Mouse (Mus musculus): ENCODE data around the gene Lmna. TPM values are rescaled to one million over a fixed set of nuclear protein-coding genes. Genes with fewer than 3 reads are reported as not detected.

The Lmna gene
- total RNA-seq, 1 experiment from 2014 or later, result 99.3 TPM

DNA sequence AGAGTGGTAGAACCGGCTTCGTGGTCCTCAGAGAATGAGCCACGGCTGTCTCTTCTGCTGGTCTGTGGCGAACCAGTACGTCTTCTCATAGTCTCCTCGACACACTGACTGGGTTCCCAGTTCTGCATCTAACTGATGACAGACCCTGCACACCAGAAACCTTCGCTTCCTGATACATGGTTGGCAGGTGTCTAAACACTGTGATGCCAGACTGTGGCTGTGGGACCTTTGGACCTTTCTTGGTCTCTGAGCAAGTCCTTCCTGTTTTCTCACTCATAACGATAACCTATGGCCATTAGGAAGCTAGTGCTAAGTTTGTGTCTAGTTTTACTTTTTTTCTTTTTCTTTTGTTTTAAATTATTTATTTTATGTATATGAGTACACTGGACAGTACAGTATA, 61.3 kb downstream of the Lmna start:
- DNase-seq, result no peak

DNA sequence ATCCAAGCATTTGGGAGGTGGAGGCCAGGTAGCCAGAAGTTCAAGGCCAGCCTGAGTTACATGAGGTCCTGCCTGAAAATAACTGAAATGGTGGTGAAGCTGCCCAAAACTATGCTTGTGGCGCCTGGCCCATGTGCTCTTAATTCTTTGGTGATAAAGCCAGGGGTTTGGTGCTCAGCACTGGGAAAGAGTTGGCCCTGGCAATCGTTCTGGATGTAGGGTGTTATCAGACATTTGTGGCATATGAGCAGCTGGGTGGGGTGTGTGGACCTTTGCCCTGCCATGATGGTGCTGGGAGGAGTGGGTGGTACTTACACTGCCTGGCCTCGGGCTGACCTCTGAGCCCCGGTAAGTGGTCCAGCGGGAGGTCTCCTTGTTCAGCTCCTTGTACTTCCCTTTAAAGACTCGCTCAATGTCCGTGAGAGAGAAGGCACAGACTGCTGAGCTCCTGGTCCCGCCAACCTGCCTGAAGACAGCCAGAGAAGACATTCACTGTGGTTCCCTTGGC, 62.0 kb downstream of the Lmna start:
- no peak for DNase-seq

DNA sequence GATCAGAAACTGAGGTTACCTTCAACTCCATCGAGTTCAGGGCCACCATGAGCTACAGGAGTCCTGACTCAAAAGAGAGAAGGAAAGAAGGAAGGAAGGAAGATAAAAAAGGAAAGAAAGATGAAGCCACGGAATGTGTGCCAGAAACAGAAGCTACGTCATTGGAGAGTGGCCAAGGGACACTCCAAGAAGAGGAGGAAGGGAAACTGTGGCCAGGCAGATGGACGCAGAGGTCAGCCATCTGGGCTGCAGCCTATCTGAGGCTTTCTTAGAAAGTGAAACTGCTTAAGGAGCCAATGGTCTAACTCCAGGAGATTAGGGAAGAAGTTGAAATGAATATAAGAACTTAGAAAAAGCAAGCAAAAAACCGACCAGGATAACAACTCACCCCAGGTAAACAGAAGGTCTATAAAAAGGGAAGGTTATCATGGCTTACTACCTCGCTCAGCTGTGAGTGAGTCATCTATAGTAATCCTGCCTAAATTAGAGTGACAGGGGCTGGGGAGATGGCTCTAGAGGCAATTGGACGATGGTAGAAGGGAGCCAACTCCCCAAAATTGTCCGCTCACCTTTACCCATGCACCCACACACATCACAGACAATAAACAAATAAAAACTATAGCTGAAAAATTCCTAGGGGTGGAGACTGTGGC, 63.2 kb downstream of the Lmna start:
- DNase-seq, result no peak

DNA sequence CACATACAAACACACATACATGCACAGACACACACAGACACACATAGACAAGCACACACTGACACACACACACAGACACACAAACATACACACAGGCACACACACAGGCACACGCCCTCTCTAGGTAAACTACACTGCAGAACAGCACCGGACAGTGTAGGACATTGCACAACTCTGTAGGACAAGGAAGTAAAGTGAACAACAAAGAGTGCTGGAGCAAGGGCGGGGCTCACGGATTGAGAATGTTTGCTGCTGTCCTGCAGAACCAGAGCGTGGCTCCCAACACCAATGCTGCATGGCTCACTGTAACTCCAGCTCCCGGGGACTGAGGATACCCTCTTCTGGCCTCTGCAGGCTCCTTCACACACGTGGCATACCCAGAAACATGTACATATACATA, 66.9 kb downstream of the Lmna start:
- DNase-seq, result no peak

DNA sequence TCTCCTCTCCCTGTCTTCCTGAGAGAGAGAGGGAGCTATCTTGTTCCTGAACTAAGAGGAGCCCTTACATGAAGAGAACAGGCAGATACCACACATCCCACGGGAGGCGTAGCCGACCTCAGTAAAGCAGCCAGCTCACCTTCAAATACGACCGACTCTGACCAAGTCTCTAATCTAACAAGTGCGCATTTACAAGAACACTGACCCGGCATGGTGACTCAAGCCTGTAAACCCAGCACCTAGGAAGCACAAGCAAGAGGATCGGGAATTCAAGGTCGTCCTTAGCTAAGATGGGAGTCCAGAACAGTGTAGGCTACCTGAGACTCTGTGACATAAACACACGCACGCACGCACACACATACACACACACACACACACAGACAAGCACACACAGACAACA, 67.3 kb downstream of the Lmna start:
- DNase-seq, result no peak

DNA sequence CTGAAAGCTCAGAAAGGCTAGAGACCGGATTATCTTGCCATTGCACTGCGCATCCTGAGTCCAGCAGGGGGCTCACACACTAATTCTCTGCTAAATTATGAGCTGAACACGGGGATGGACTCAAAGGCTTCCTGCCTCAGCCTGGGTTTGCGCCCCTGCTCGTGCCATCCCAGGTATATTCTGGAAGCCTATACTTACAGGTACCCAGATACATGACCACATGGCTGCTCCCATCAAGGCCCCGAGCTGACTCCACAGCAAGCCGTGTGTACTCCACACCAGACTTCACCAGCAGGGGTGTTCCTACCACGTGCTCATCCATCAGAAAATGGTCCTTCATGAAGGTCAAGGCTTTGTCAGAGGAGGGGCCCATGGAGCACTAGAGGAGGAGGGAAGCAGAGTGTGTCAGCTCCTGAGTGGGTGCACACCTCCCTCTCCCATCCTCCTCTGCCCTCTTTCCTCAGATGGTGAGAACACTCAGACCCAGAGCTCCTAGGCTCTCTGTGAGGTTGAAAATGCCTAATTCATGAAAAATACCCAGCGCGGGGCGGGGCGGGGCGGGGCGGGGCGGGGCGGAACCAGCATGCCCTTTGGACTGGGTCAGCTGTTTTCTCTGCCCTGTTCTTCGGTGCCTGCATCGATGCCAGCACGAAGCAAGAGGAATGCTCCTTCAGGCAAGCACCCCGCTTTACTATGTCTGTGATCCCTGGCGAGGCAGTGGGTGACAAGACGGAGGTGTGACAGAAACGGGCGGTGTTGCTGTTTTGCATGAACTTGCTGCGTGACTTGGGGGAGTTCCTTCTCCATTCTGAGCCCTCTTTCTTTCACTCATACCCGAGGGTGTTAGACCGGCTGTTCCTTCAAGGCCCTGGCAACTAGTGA, 69.0 kb downstream of the Lmna start:
- DNase-seq, result peak; percentile 70

DNA sequence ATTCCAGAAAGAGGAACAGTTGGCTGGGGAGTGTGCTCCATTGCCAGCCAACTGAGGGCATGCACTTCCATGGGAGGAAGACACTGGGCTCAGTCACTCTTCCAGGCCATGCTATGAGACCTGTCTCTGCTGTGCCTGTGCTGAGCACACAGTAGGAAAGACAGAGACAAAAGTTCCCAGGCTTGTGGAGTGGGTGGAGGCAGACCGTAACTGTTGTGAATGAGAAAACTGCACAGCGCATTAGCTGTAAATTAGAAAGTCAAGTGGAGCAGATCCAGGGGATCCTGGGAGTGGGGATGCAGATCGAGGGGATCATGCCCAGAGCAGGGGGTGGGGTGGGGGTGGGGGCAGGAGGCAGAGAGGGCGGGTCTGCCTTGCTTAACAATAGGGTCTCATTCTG, 70.2 kb downstream of the Lmna start:
- no peak for DNase-seq

DNA sequence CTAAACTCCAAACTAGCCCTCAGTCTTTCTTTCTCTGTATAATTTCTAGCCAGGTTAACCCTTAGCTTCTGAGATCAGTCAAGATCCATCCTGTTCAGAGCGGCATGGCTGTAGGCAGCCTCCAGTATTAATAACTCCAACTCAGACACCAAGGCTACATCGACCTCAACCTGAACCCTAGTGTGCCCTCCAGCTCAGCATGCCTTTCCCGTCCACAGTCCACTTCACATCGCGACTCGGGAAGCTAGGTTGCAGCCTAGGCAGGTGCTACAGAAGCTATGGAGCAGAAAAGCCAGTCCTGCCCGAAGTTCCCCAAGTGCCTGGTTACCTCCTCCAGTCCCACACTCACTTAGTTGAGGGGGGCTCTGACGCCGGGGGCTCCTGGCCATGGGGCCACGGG, 72.3 kb downstream of the Lmna start:
- DNase-seq, result no peak

DNA sequence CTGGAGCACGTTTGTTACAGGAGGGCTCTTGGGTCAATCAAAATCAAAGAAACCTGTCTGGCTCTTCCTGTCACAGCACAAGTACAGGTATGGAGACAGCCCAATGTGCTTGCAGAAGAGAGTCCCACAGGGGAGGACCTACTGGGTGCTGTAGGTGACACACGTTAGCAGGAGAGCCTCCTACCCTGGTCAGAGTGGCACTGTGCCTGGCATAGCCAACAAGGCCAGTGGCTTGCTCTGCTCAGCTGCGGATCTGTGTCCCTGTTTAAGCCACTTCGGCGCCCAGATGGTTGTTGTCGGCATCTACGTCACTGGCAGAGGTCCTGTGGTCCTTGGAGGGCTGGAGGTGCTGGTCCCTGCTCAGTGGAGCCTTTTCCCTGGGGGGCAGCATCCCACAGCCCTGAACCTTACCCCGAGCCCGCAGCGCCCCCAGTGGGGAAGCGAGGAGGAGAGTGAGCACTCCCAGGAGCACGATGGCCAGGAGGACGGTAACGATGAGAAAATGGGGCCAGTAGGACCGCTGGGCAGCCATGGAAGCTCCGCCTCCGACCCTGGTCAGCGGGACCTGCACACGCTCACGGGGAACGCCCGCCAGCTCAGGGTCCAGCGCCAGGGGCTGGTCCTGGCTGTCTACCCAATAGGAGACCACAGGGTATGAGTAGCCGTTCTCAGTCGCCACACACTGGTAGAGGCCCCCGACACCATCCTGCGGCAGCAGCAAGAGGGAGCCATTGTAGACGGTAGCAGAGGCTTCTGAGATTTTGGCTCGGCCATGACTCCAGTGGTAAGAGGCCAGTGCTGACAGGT, 73.2 kb downstream of the Lmna start:
- DNase-seq, result peak; percentile 84

DNA sequence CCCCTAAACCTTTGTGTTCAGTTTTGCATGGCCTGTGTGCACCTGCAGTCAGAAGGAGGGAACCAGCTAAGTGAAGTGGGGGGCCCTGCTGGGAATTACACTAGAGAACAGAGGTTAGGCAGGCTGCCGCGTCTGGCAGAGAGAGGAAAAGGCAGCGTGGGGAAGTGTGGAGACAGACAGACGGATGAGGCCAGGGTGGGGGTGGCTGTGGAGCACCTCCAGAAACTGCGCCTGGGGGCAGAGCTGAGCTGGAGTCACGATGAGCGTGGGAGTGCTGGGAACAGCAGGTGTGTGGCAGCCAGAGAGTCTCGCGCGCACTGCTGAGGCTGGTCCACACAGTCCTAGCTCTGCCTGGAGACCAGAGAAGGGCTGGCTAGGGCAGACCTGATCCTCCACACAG, 74.2 kb downstream of the Lmna start:
- no peak for DNase-seq

Small RNA genes within 50 kb of the gene (microRNA-seq; reads per million reads assigned to microRNA genes)
- gene Mir1905 (0 reads per million in 2 experiments), gene Mir7011 (0 reads per million in 2 experiments)

Other genes starting within 250 kb of the Lmna start
- gene Gm38392, start 222.7 kb downstream of the Lmna start, total RNA-seq (2021), result 0.96 and 1.5 TPM in 2 replicates
- gene Tsacc, start 213.0 kb downstream of the Lmna start, total RNA-seq (2021), result 8.3 and 9.7 TPM in 2 replicates
- gene Cct3, start 212.8 kb downstream of the Lmna start, total RNA-seq (2021), result 255 and 265 TPM in 2 replicates
- gene Glmp, start 184.9 kb downstream of the Lmna start, total RNA-seq (2021), result 139 and 159 TPM in 2 replicates
- gene Tmem79, start 173.8 kb downstream of the Lmna start, total RNA-seq (2021), result 15.9 and 22.2 TPM in 2 replicates
- gene Smg5, start 173.7 kb downstream of the Lmna start, total RNA-seq (2021), result 44.5 and 55.1 TPM in 2 replicates
- 3.0 TPM in 2 replicates for gene Paqr6, start 145.4 kb downstream of the Lmna start, total RNA-seq (2021)
- 0.67 and 0.94 TPM in 2 replicates for gene Bglap3, start 137.2 kb downstream of the Lmna start, total RNA-seq (2021)
- not detected in 2 replicates for gene Bglap2, start 131.3 kb downstream of the Lmna start, total RNA-seq (2021)
- gene Bglap, start 125.5 kb downstream of the Lmna start, total RNA-seq (2021), result 2.1 and 3.3 TPM in 2 replicates
- 57.0 and 58.2 TPM in 2 replicates for gene Pmf1, start 99.6 kb downstream of the Lmna start, total RNA-seq (2021)
- 46.7 and 51.7 TPM in 2 replicates for gene Slc25a44, start 84.8 kb downstream of the Lmna start, total RNA-seq (2021)
- 11.0 and 11.5 TPM in 2 replicates for gene Sema4a, start 48.8 kb downstream of the Lmna start, total RNA-seq (2021)
- 4.2 and 4.4 TPM in 2 replicates for gene Mex3a, start 22.4 kb upstream of the Lmna start, total RNA-seq (2021)
- not detected in 2 replicates for gene Rab25, start 38.3 kb upstream of the Lmna start, total RNA-seq (2021)
- gene Lamtor2, start 43.1 kb upstream of the Lmna start, total RNA-seq (2021), result 133 and 138 TPM in 2 replicates
- 70.3 and 75.3 TPM in 2 replicates for gene Ubqln4, start 43.8 kb upstream of the Lmna start, total RNA-seq (2021)
- gene Ssr2, start 65.9 kb upstream of the Lmna start, total RNA-seq (2021), result 222 and 252 TPM in 2 replicates
- 36.9 and 67.6 TPM in 2 replicates for gene Arhgef2, start 96.0 kb upstream of the Lmna start, total RNA-seq (2021)
- not detected in 2 replicates for gene Rxfp4, start 143.2 kb upstream of the Lmna start, total RNA-seq (2021)
- 56.1 and 62.8 TPM in 2 replicates for gene Khdc4, start 175.8 kb upstream of the Lmna start, total RNA-seq (2021)
- 39.1 and 48.1 TPM in 2 replicates for gene Rit1, start 206.9 kb upstream of the Lmna start, total RNA-seq (2021)